ENCODE assay signal across 17 mouse cellular contexts in the genomic region with DNA sequence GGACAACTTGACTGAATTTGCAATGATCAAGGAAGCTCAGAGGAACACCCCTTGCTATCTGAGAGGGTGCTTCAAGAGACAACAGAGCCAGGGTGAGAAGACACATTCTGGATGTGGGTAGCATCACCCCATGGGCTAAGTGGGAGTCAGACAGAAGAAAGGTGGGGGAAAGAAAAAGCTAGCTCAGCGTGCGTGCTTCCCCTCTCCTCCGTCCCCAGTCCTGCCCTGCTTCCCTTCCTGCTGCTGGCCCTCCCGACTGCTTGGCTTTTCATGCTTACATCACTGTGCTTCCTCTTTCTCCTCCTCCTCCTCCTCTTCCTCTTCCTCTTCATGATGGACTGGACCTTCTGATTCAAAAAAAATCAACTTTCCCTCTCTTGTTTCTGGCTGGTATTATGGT. TPM values are rescaled to one million over a fixed set of nuclear protein-coding genes. Genes with fewer than 3 reads are reported as not detected.
A peak's percentile ranks its signal among the peaks of the same experiment; 100 is the strongest.
DNase-seq lines count a peak whose midpoint lies in the region; ATAC-seq and TF ChIP-seq lines count a peak whose summit lies in the region.
"Had no signal": no experiment of that assay in that cellular context is flagged by ENCODE, and none has a peak within 500 bp of the region (broad histone marks: within the 10 kb centered on the region; RNA-seq: fewer than 3 reads in every experiment).

No protein-coding gene starts in this region.

- peaks cover 7% of the 10 kb centered on the region; the same call in 1 of the 2 replicates for H3K4me1 ChIP-seq in heart, embryonic 16.5 days (ENCODE audit: control insufficient read depth, insufficient read depth, low read length)
- peaks cover 9% of the 10 kb centered on the region for H3K4me1 ChIP-seq in brown adipose tissue, adult 24 weeks (ENCODE audit: control insufficient read depth, insufficient read depth, insufficient read length, low read length)
- no peaks in the 10 kb centered on the region for H3K4me1 ChIP-seq in neural tube, embryonic 15.5 days
- H3K4me1 ChIP-seq: embryonic facial prominence, embryonic 15.5 days; forebrain, embryonic 15.5 days; heart, embryonic 15.5 days; limb, embryonic 15.5 days; neural tube, embryonic 12.5 days had no signal

- H3K36me3 ChIP-seq in heart, embryonic 16.5 days (ENCODE audit: control insufficient read depth, insufficient read depth) = peaks cover 8% of the 10 kb centered on the region; the same call in 1 of the 2 replicates
- H3K36me3 ChIP-seq in neural tube, embryonic 15.5 days = peaks cover 7% of the 10 kb centered on the region; the same call in 1 of the 2 replicates
- H3K36me3 ChIP-seq: forebrain, embryonic 15.5 days had no signal

- no peak overlapping the region for H3K4me3 ChIP-seq in heart, embryonic 16.5 days (ENCODE audit: low read length)
- H3K4me3 ChIP-seq in brown adipose tissue, adult 24 weeks (ENCODE audit: insufficient read depth, low read depth, low read length) = no peak overlapping the region
- no peak overlapping the region for H3K4me3 ChIP-seq in neural tube, embryonic 15.5 days (replicated peaks)
- no peak overlapping the region for H3K4me3 ChIP-seq in left cerebral cortex, adult 2 months
- H3K4me3 ChIP-seq: embryonic facial prominence, embryonic 15.5 days; forebrain, embryonic 15.5 days; heart, embryonic 15.5 days; limb, embryonic 15.5 days; neural tube, embryonic 12.5 days had no signal

- intact Hi-C loops in heart, postnatal 36 days (cut with DNase I) = no loop called here
- intact Hi-C loops in left cerebral cortex, adult 2 months (cut with DNase I) = no loop called here

- H3K4me2 ChIP-seq in heart, embryonic 16.5 days (ENCODE audit: low read depth, low read length) = no peak overlapping the region
- no peak overlapping the region for H3K4me2 ChIP-seq in neural tube, embryonic 15.5 days
- H3K4me2 ChIP-seq: embryonic facial prominence, embryonic 15.5 days; forebrain, embryonic 15.5 days; heart, embryonic 15.5 days; limb, embryonic 15.5 days; neural tube, embryonic 12.5 days had no signal

- TF ChIP-seq CTCF in left cerebral cortex, adult 2 months (IDR thresholded peaks at IDR 0.05) = no peak

- no peak for DNase-seq in heart, postnatal 36 days
- DNase-seq in CD4-positive helper T cell, adult 2 months (ENCODE audit: low read depth, low spot score) = peak; percentile 44
- DNase-seq in left cerebral cortex, adult 2 months (ENCODE audit: extremely low spot score in 1 of 2, low spot score in 2 of 2) = no peak
- DNase-seq in cerebellum, adult 9-11 months = no peak
- DNase-seq: cerebellum, postnatal 25 days; gastrocnemius, postnatal 14 days; kidney, postnatal 14 days had no signal

- no peak overlapping the region for H3K9ac ChIP-seq in heart, embryonic 16.5 days (ENCODE audit: low read length)
- no peak overlapping the region for H3K9ac ChIP-seq in neural tube, embryonic 15.5 days (replicated peaks)
- H3K9ac ChIP-seq: embryonic facial prominence, embryonic 15.5 days; forebrain, embryonic 15.5 days; heart, embryonic 15.5 days; limb, embryonic 15.5 days; neural tube, embryonic 12.5 days had no signal

- no peaks in the 10 kb centered on the region for H3K27me3 ChIP-seq in heart, embryonic 16.5 days (ENCODE audit: control insufficient read depth, insufficient read depth, low read length)
- no peaks in the 10 kb centered on the region for H3K27me3 ChIP-seq in neural tube, embryonic 15.5 days (replicated peaks)
- H3K27me3 ChIP-seq: embryonic facial prominence, embryonic 15.5 days; forebrain, embryonic 15.5 days; heart, embryonic 15.5 days; limb, embryonic 15.5 days; neural tube, embryonic 12.5 days had no signal

- H3K9me3 ChIP-seq in heart, embryonic 16.5 days (replicated peaks; ENCODE audit: control insufficient read depth, low read length) = peaks cover 6% of the 10 kb centered on the region; the same call in 1 of the 2 replicates
- H3K9me3 ChIP-seq in neural tube, embryonic 15.5 days (replicated peaks) = no peaks in the 10 kb centered on the region
- H3K9me3 ChIP-seq: embryonic facial prominence, embryonic 15.5 days; forebrain, embryonic 15.5 days; heart, embryonic 15.5 days; limb, embryonic 15.5 days had no signal

- WGBS in heart, embryonic 16.5 days = 67% methylated on average over 4 of the region's 4 CpGs
- 90% methylated on average over 4 of the region's 4 CpGs for WGBS in neural tube, embryonic 15.5 days

- peak overlapping the region; percentile 48; the same call in 1 of the 2 replicates for H3K27ac ChIP-seq in heart, embryonic 16.5 days (ENCODE audit: low read length)
- 0 out of 2 replicates have a peak overlapping the region, but pooled peaks have one; percentile 1 for H3K27ac ChIP-seq in brown adipose tissue, adult 24 weeks (replicated peaks; ENCODE audit: low read depth, low read length)
- no peak overlapping the region for H3K27ac ChIP-seq in neural tube, embryonic 15.5 days (replicated peaks)
- no peak overlapping the region for H3K27ac ChIP-seq in left cerebral cortex, adult 2 months
- H3K27ac ChIP-seq: embryonic facial prominence, embryonic 15.5 days; forebrain, embryonic 15.5 days; heart, embryonic 15.5 days; hindbrain, postnatal 0 days; limb, embryonic 15.5 days; neural tube, embryonic 12.5 days had no signal

- no peak for ATAC-seq in heart, embryonic 16.5 days (replicated peaks; ENCODE audit: extremely low read depth, insufficient read depth, low FRiP score)
- peak; percentile 87 for ATAC-seq in megakaryocyte progenitor cell, adult 5-6 weeks (replicated peaks; ENCODE audit: poor library complexity)
- no peak for ATAC-seq in neural tube, embryonic 15.5 days (ENCODE audit: low FRiP score)
- ATAC-seq: forebrain, embryonic 15.5 days; hindbrain, postnatal 0 days had no signal

RNA-seq across cellular contexts. Expression of gene Rap1gds1, which starts 33.1 kb away (rescaled TPM):
- 55.0 and 56.2 TPM in 2 replicates for polyA plus RNA-seq in heart, embryonic 16.5 days (2015; fragmentation: Nextera tagmentation; extraction: Ambion mirVana)
- total RNA-seq in heart, postnatal 36 days (2021) = 10 to 100 TPM; 27.1 to 30.3 TPM
- 38.2 and 39.8 TPM in 2 replicates for polyA plus RNA-seq in brown adipose tissue, adult 24 weeks (2012; ENCODE audit: insufficient read depth, insufficient read length, missing spikeins)
- 51.6 and 57.5 TPM in 2 replicates for total RNA-seq in megakaryocyte progenitor cell, adult 5-6 weeks (2015)
- 19.2 and 27.8 TPM in 2 replicates for total RNA-seq in megakaryocyte progenitor cell, adult 5-6 weeks (2017)
- 114 and 124 TPM in 2 replicates for polyA plus RNA-seq in neural tube, embryonic 15.5 days (2015; fragmentation: Nextera tagmentation; extraction: Ambion mirVana)
- 100 to 1,000 TPM; 247 to 268 TPM for total RNA-seq in left cerebral cortex, adult 2 months (2021)

Comparison
In these comparisons a context has a peak if more than half of its experiments do, and no peak if none do; other contexts are left out.
1. H3K27ac ChIP-seq: peak in heart, embryonic 16.5 days (single experiment) and brown adipose tissue, adult 24 weeks (single experiment); none in neural tube, embryonic 15.5 days (single experiment) and left cerebral cortex, adult 2 months (single experiment).
2. RNA of gene Rap1gds1, which starts 33.1 kb away (total RNA-seq): 247 to 268 TPM in left cerebral cortex, adult 2 months; 19.2 to 57.5 TPM in megakaryocyte progenitor cell, adult 5-6 weeks and 27.1 to 30.3 TPM in heart, postnatal 36 days; every median in the first group is over 4 times any median in the second.